Mouse (Mus musculus) c-Kit-positive CD71-negative TER-119-negative erythroid progenitor cells, embryonic 14.5 days (primary cell): ENCODE results near the gene Tcp10a.
"Not testable (repeated sequence)": the region's sequence is repeated elsewhere in the genome, so short reads cannot be mapped to it uniquely, and the experiment has no call there.

ENCODE experiments used
- DNase-seq: peaks from one replicate; pipeline ENCODE4 v3.0.0-alpha.2; 2013; ENCODE audit warnings: low read depth

The Tcp10a gene

DNA sequence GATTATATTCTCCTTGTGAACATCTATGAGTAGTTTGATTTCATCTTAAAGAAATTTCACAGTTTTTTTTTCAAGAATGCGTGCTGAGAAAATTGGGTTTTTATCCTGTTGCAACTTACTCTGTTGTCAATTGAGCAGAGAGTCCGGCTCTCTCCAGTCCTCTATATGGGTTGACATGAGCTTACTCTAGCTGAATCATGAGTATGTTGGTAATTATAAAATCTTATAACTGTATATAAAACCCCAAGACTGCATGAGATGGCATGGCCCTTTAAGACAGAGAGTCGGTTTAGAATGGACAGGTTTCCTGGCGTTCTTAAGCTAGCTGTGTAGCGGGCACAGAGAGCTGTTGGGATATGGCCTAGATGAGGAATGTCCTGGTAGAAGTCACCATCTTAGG is at the start of gene Tcp10a:
Gene Tcp10a (plus strand): TSS at position 301 of the 400 bp plus-strand sequence.
- not testable (repeated sequence) for DNase-seq

DNA sequence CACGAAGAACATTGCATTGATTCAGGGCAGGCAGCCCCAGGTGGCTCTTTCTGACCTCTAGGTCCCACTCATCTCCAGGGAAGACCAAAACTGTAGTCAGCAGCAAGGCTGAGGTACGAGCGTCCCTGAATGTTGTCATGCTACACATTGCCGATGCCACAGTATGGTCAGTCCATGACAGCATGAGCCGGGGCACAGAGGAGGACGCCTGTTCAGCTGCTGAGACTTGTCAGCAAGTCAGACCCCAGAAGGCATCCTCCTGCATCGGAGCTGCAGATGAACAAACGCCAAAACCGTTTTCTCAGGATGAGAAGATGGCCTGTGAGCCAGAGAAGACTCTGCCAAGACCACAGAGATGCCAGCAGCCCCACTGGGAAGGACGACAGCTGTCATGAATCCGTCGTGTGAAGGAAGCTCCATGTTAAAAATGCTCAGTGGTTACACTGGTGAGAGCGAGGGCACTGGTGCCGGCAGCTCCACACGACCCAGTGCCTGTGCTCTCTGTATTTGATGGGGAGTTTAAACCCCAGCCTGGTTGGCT is 45.7 kb upstream of the Tcp10a start:
- no peak for DNase-seq

GRCm38 (mm10) chr17:7279251-7279650 is 45.2 kb upstream of the Tcp10a start:
- no peak for DNase-seq

- DNase-seq, result no peak
Measured at GRCm38 (mm10) chr17:7284297-7284910, 40.0 kb upstream of the Tcp10a start.

GRCm38 (mm10) chr17:7285292-7285691 is 39.2 kb upstream of the Tcp10a start:
- DNase-seq, result no peak

GRCm38 (mm10) chr17:7286422-7287050 is 37.9 kb upstream of the Tcp10a start:
- DNase-seq, result no peak

GRCm38 (mm10) chr17:7292012-7292684 is 32.3 kb upstream of the Tcp10a start:
- no peak for DNase-seq

- not testable (repeated sequence) for DNase-seq
Measured at GRCm38 (mm10) chr17:7306278-7307196, 17.9 kb upstream of the Tcp10a start.

DNA sequence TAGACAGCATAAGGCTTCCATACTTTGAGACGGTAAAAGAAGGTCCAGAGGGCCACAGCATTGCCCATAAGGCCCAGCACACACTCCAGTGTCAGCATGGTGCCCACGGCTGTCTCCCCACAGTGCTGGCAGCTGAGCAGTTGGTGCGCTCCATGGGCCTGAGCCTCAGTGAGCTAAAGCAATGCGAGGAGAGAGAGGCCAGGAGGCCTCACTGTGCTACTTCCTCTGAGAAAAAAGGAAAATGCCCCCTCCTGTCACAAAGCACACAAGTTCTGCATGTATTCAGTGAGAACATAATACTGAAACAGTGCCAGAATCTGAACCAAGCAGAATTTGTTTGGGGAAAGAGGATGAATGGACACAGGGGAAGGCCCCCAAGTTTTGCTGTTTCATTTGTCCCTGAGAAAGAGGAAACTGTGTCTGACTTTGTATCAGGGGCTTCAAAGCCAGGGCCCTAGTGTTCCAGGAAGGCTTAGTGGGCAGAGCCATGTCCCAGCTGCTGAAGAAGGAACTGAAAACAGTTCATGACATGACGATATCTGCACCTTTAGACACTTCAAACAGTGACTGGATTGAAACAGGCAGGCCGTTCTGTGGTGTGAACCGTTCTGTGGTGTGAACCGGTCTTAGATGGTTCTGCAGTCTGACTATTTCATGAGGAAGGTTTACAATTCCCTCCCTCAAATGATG is 8.6 kb upstream of the Tcp10a start:
- not testable (repeated sequence) for DNase-seq

- not testable (repeated sequence) for DNase-seq
Measured at GRCm38 (mm10) chr17:7319789-7320188, 4.7 kb upstream of the Tcp10a start.

DNA sequence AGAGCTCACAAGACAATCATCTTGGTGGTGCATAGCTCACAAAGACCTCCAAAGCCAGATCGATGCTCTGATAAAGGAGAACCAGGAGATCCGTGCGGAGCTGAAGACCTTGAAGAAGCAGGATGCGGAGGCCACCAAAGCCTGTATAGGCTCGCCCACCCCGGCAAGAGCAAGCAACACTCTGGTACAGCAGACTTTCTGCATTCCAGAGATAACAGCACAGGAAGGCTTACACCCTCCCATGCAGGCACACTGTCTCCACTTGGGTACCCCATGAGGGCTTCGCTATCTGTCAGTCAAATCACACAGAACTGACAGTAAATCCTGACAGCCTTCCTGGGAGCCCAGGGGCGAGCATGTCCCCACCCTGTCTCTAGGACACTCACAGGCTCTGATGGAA is 2.0 kb downstream of the Tcp10a start:
- not testable (repeated sequence) for DNase-seq

DNA sequence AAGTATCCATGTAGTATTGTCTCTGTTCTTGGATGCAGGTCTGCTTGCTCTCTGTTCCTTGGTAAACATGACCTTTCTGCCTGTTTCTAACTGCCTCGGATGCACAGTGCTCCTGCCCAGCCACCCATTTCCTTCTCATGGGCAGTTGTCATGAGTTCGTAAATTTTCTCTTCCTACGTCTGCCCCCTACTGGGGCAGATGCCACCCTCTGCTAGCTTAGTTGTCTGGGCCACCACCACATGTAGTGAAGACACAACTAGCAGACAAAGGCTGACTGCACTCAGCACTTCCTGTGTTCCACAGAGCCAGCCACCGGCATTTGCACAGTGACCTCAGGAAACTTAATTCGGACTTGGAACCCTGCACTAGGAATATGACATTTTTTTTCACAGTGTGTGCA is 8.3 kb downstream of the Tcp10a start:
- not testable (repeated sequence) for DNase-seq

- not testable (repeated sequence) for DNase-seq
Measured at GRCm38 (mm10) chr17:7337381-7337780, 12.9 kb downstream of the Tcp10a start.

GRCm38 (mm10) chr17:7348765-7349164 is 24.3 kb downstream of the Tcp10a start:
- DNase-seq, result not testable (repeated sequence)

GRCm38 (mm10) chr17:7352596-7352995 is 28.1 kb downstream of the Tcp10a start, which contains the start of gene Ttll2:
Gene Ttll2 (minus strand): TSS chr17:7352696.
- DNase-seq, result not testable (repeated sequence)

GRCm38 (mm10) chr17:7359806-7360205 is 35.4 kb downstream of the Tcp10a start:
- DNase-seq, result not testable (repeated sequence)

DNA sequence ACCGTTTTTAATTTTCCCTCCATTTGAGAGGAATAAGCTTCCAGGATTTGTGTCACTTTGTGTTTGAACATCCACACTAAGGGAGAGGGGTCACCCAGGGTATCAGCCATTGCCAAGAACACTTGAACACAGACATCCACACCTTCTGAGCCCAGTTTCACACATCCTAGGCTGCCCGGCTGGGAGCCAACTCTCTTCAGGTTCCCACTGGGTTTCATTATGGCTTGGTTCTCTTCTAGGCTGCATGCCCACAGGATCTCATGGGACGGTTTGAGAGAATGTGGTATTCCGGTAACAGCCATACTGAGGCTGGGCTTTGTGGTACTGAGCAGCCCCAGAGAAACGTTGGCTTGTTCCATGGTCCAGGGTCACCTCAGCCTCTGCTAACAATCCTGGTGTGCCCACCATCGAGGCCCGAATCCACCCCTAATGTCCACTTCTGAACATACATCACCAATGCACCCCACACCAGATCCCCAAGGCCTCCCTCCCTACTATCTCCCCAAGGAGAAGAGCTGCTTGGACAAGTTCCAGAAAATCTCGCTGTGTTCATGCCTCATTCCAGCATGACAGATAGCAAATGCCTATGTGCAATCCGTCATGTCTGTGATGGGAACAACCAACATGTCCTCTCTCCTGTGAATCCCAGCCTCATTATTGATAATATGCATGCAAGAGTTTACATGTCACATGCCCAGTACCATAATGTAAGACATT is 36.5 kb downstream of the Tcp10a start:
- not testable (repeated sequence) for DNase-seq

GRCm38 (mm10) chr17:7365615-7366014 is 41.2 kb downstream of the Tcp10a start:
- DNase-seq, result not testable (repeated sequence)

DNA sequence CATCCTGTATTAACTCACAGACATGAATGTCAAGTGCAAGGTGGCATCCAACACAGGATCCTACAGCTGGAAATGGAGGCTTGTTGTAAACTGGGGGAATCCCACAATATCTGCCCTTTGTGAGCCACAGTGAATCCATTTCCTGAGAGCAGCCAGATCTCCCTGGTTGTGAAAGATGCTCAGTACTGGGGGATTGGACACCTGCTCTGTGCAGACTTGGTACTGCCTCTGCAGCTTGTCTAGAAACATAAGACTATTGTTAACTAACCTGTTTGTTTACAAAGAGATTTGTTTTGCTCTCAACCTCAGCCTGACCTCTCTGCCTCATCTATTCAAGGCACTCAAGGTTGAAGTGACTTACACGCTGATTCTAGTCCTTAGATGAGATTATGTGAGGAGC is 41.8 kb downstream of the Tcp10a start:
- not testable (repeated sequence) for DNase-seq

- DNase-seq, result not testable (repeated sequence)
Measured at GRCm38 (mm10) chr17:7366676-7367374, 42.4 kb downstream of the Tcp10a start.
